Mouse (Mus musculus): ENCODE data around the gene Cxcl9. TPM values are rescaled to one million over a fixed set of nuclear protein-coding genes. Genes with fewer than 3 reads are reported as not detected.

Gene Cxcl9
- total and polyA plus RNA-seq, 3 experiments: not detected

DNA sequence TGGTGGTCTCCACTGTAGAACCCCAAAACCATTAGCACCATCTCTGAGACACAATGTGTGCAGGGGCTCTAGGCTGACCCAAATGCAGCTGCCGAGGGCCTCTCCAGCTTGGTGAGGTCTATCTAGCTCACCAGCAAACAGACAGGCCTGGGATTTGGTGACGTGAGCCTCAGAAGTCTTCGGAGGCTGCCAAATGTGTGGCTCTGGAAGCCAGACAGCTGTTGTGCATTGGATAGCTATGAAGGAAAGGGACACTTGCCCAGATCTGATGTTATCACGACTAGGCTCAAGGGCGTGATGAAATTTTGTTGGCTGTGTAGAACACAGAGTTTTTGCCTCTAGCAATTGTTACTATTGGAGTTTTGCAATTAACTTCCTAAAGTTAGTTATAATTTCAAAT is 4.6 kb downstream of the Cxcl9 start:
- H3K27ac ChIP-seq (ENCODE audit: control insufficient read depth, low read depth, low read length): no peak overlapping the region
- peaks cover 1 to 5% of the 10 kb centered on the region in 2 experiments; a peak in 2 of 4 replicates for H3K27me3 ChIP-seq (ENCODE audit: control insufficient read depth in 1 of 2, insufficient read depth in 2 of 2, low read length in 2 of 2)
- no peaks in the 10 kb centered on the region for H3K79me2 ChIP-seq (ENCODE audit: control insufficient read depth, insufficient read depth, low read length, poor library complexity)
- peak; percentile 21 for DNase-seq (ENCODE audit: low read depth, low spot score)
- H3K9ac ChIP-seq (ENCODE audit: control insufficient read depth, low read depth, low read length, poor library complexity, severe bottlenecking): no peak overlapping the region
- peaks cover 0 to 4% of the 10 kb centered on the region in 2 experiments; a peak in 1 of 4 replicates for H3K4me1 ChIP-seq (ENCODE audit: control insufficient read depth in 1 of 2, insufficient read depth in 2 of 2, low read length in 2 of 2)
- TF ChIP-seq ZKSCAN1 (IDR thresholded peaks at IDR 0.05; ENCODE audit: low read depth, low read length): no peak
- no peak for TF ChIP-seq USF2 (IDR thresholded peaks at IDR 0.05; ENCODE audit: borderline replicate concordance in 1 of 2, insufficient read depth in 1 of 2, low read depth in 1 of 2, low read length in 2 of 2)
- no peak for TF ChIP-seq MXI1 (IDR thresholded peaks at IDR 0.05; ENCODE audit: low read depth, low read length)
- no peak for TF ChIP-seq POLR2A (IDR thresholded peaks at IDR 0.05; ENCODE audit: control insufficient read depth in 1 of 2, insufficient read depth in 1 of 2, low read depth in 1 of 2, low read length in 2 of 2, poor library complexity in 1 of 2)
- TF ChIP-seq ETS1 (IDR thresholded peaks at IDR 0.05; ENCODE audit: low read depth, low read length): no peak; the same call in 1 of the 2 replicates
- no peak for TF ChIP-seq POLR2AphosphoS2 (IDR thresholded peaks at IDR 0.05; ENCODE audit: low read length)
- no peak for TF ChIP-seq JUND (IDR thresholded peaks at IDR 0.05; ENCODE audit: low read depth, low read length)
- TF ChIP-seq RAD21 (IDR thresholded peaks at IDR 0.05; ENCODE audit: low read depth, low read length): no peak
- TF ChIP-seq UBTF (IDR thresholded peaks at IDR 0.05; ENCODE audit: borderline replicate concordance, insufficient read depth, low read depth, low read length): no peak
- H3K9me3 ChIP-seq (replicated peaks; ENCODE audit: insufficient read depth, low read length): no peaks in the 10 kb centered on the region
- no peaks in the 10 kb centered on the region for H3K36me3 ChIP-seq (ENCODE audit: control insufficient read depth in 1 of 2, insufficient read depth in 2 of 2, low read length in 2 of 2)
- no peak overlapping the region for H3K4me3 ChIP-seq (ENCODE audit: control insufficient read depth in 1 of 2, insufficient read depth in 1 of 2, low read depth in 2 of 2, low read length in 2 of 2)

GRCm38 (mm10) chr5:92322612-92323011 is 5.3 kb downstream of the Cxcl9 start:
- Histone ChIP-seq H3K36me3 (ENCODE audit: control insufficient read depth in 1 of 2, insufficient read depth in 2 of 2, low read length in 2 of 2) (no peaks in the 10 kb centered on the region), H3K79me2 (ENCODE audit: control insufficient read depth, insufficient read depth, low read length, poor library complexity) (no peaks in the 10 kb centered on the region), H3K9me3 (replicated peaks; ENCODE audit: insufficient read depth, low read length) (no peaks in the 10 kb centered on the region), H3K4me1 (ENCODE audit: control insufficient read depth in 1 of 2, insufficient read depth in 2 of 2, low read length in 2 of 2) (peaks cover 0 to 4% of the 10 kb centered on the region in 2 experiments; a peak in 1 of 4 replicates), H3K27me3 (ENCODE audit: control insufficient read depth in 1 of 2, insufficient read depth in 2 of 2, low read length in 2 of 2) (peaks cover 1 to 5% of the 10 kb centered on the region in 2 experiments; a peak in 2 of 4 replicates), H3K27ac (ENCODE audit: control insufficient read depth, low read depth, low read length) (no peak overlapping the region), H3K4me3 (ENCODE audit: control insufficient read depth in 1 of 2, insufficient read depth in 1 of 2, low read depth in 2 of 2, low read length in 2 of 2) (no peak overlapping the region), H3K9ac (ENCODE audit: control insufficient read depth, low read depth, low read length, poor library complexity, severe bottlenecking) (no peak overlapping the region)
- no peak for DNase-seq (ENCODE audit: low read depth, low spot score)
- TF ChIP-seq MAFK (IDR thresholded peaks at IDR 0.05; ENCODE audit: borderline replicate concordance, low read depth, low read length) (no peak), POLR2AphosphoS5 (IDR thresholded peaks at IDR 0.05; ENCODE audit: borderline replicate concordance, low read depth, low read length) (no peak), GATA1 (IDR thresholded peaks at IDR 0.05; ENCODE audit: low read depth, low read length) (no peak), CHD2 (IDR thresholded peaks at IDR 0.05; ENCODE audit: low read length) (no peak), MEF2A (IDR thresholded peaks at IDR 0.05; ENCODE audit: extremely low read depth, insufficient replicate concordance, low read depth, low read length, poor library complexity, severe bottlenecking) (no peak), RAD21 (IDR thresholded peaks at IDR 0.05; ENCODE audit: low read depth, low read length) (no peak), JUND (IDR thresholded peaks at IDR 0.05; ENCODE audit: low read depth, low read length) (no peak), MXI1 (IDR thresholded peaks at IDR 0.05; ENCODE audit: low read depth, low read length) (no peak), USF2 (IDR thresholded peaks at IDR 0.05; ENCODE audit: borderline replicate concordance in 1 of 2, insufficient read depth in 1 of 2, low read depth in 1 of 2, low read length in 2 of 2) (no peak)

Data from MEL (cell line).